Mouse (Mus musculus): Measurements from ENCODE around the gene Mylk. TPM values are rescaled to one million over a fixed set of nuclear protein-coding genes. Genes with fewer than 3 reads are reported as not detected.

Mylk gene
- polyA plus RNA-seq, 1 experiment from 2014 or later = 309 TPM

DNA sequence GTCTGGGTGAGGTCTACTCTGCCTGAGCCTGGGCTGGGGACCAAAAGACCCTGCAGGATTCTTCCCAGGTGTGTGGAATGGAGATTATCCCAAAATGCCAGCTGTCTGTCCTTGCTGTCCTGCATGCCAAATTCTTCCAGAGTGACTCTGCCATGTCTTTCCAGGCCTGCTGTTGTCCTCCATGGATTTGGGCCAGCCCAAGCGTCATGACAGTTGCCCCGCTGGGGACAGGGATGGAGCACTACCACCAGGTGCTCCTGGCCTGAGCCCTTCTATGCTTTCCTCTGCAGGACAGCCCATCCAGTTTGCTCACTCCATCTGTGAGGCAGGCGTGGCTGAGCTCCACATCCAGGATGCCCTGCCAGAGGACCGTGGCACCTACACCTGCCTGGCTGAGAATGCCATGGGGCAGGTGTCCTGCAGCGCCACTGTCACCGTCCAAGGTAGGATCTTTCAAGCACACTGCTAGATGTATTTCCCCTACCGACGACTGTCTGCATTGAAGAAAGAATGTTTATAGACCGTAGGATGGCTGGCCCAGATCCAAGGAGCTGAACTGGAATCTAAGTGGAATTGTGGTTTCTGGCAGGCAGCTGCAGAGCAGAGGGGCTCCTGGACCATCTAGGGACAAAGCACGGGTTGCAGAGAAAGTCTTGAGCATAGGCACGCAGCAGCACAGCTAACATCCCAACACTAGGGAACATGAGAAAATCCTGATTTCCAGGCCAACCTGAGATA is 154.2 kb downstream of the Mylk start:
- no peak overlapping the region for H3K4me2 ChIP-seq
- H3K36me3 ChIP-seq = no peaks in the 10 kb centered on the region
- H3K27ac ChIP-seq = peak overlapping the region; percentile 57; the same call in 1 of the 2 replicates
- no peak overlapping the region for H3K9ac ChIP-seq
- H3K4me3 ChIP-seq (replicated peaks) = no peak overlapping the region
- 50% methylated on average over 11 of the region's 11 CpGs for WGBS
- ATAC-seq (ENCODE audit: insufficient read depth, low FRiP score, low read depth) = no peak
- peaks cover 18% of the 10 kb centered on the region for H3K4me1 ChIP-seq
- H3K9me3 ChIP-seq = no peaks in the 10 kb centered on the region
- H3K27me3 ChIP-seq (replicated peaks) = no peaks in the 10 kb centered on the region

DNA sequence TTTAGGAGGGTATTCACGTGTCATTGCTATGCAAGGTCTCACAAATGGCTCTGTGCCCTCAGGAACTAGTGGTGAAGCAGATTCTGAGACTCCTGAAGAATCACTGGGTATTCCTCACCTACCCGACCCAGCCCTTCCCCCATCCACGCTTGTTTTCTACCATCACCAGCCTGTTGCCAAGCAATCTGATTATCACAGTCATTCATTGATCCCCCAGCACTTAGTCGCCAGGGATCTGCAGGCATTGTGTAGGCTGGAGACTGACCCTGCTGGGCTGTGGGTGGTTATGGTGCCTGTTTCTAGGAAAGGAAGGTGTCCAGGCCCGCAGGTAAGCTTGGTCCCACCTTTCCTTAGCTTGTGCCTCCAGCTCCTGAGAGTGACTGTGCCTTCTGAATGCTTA is 155.0 kb downstream of the Mylk start:
- Histone ChIP-seq H3K27ac (peak overlapping the region; percentile 57; the same call in 1 of the 2 replicates), H3K4me2 (no peak overlapping the region), H3K4me3 (replicated peaks) (no peak overlapping the region), H3K9me3 (no peaks in the 10 kb centered on the region), H3K4me1 (peaks cover 18% of the 10 kb centered on the region), H3K9ac (no peak overlapping the region), H3K36me3 (no peaks in the 10 kb centered on the region), H3K27me3 (replicated peaks) (no peaks in the 10 kb centered on the region)
- no peak for ATAC-seq (ENCODE audit: insufficient read depth, low FRiP score, low read depth)
- WGBS = 42% methylated on average over 5 of the region's 5 CpGs

DNA sequence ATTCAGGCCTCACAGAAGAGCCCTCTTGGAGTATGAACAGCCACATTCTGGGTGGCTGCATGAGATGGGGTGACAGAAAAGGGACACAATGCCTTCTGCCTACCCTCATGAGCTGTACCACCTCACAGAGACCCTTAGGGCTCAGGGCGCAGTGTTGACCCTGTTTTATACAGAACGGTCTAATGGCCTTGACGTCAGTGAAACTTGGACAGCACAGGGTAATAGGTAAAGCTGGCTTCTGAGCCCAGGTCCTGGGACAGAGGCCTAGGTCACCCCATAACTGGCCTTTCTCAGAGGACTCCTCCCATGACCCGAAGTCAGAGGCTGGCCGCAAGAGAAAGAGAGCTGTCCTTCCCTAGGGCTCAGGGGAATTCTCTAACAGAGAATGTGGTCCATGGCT is 155.5 kb downstream of the Mylk start:
- Histone ChIP-seq H3K27ac (peak overlapping the region; percentile 42; the same call in 1 of the 2 replicates), H3K27me3 (replicated peaks) (no peaks in the 10 kb centered on the region), H3K9ac (no peak overlapping the region), H3K4me3 (replicated peaks) (no peak overlapping the region), H3K4me2 (no peak overlapping the region), H3K36me3 (no peaks in the 10 kb centered on the region), H3K9me3 (no peaks in the 10 kb centered on the region), H3K4me1 (peaks cover 18% of the 10 kb centered on the region)
- ATAC-seq (ENCODE audit: insufficient read depth, low FRiP score, low read depth) = no peak
- 85% methylated on average over 5 of the region's 5 CpGs for WGBS

DNA sequence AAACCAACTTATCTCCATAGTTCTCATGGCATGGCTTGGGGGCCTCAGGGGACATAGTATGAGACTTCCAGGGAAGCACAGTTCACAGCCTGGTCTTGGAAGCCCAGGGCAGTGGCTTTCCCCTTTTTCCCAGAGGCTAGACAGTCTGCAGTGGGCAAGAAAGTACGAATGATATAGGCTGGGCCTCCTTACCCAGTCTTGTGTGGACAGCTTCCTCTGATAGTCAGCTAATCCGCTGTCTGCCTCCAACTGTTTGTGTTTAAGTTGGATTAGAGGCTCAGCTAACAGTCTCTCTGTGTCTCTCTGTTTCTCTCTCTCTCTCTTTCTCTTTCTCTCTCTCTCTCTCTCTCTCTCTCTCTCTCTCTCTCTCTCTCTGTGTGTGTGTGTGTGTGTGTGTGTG is 156.0 kb downstream of the Mylk start:
- Histone ChIP-seq H3K4me2 (no peak overlapping the region), H3K4me3 (replicated peaks) (no peak overlapping the region), H3K4me1 (peaks cover 18% of the 10 kb centered on the region), H3K36me3 (no peaks in the 10 kb centered on the region), H3K9me3 (no peaks in the 10 kb centered on the region), H3K27ac (peak overlapping the region; percentile 42; the same call in 1 of the 2 replicates), H3K9ac (no peak overlapping the region), H3K27me3 (replicated peaks) (no peaks in the 10 kb centered on the region)
- ATAC-seq (ENCODE audit: insufficient read depth, low FRiP score, low read depth) = no peak
- 39% methylated on average over 2 of the region's 2 CpGs for WGBS

DNA sequence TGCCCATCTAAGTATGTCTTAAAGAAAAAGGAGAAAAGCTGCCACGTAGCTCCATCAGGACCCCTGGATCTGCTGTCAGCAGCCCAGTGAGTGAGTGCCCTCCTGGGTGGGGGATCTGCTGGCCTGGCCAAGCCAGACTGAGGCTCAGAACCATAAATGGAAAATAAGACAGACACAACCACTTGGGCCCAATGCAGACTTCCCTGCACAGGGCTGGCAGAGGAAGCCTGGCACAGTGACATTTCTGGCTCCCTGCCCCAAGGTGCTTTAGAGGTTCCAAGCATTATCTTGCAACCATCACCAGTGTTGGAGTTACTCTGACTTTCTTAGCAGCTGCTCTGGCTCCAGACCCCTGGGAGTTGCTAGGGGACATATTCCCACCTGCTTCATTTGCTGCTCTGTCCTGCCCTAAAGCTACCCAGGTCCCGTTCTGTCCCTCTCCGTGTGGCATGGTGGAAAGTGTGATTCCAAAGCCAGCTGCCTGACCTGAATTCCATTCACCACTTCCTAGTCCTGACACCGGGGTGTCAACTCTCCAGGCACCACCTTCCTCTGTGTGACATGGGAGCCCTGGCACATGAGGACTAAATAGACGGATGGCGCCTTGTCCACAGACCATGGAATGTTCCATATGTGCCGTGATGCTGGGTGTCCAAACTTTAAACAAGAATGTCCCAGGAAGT is 156.7 kb downstream of the Mylk start:
- Histone ChIP-seq H3K9me3 (no peaks in the 10 kb centered on the region), H3K4me2 (no peak overlapping the region), H3K4me3 (replicated peaks) (no peak overlapping the region), H3K27ac (peak overlapping the region; percentile 48; the same call in 1 of the 2 replicates), H3K36me3 (no peaks in the 10 kb centered on the region), H3K27me3 (replicated peaks) (no peaks in the 10 kb centered on the region), H3K9ac (no peak overlapping the region), H3K4me1 (peaks cover 18% of the 10 kb centered on the region)
- peak; percentile 57 for ATAC-seq (ENCODE audit: insufficient read depth, low FRiP score, low read depth)
- WGBS = 70% methylated on average over 7 of the region's 7 CpGs

DNA sequence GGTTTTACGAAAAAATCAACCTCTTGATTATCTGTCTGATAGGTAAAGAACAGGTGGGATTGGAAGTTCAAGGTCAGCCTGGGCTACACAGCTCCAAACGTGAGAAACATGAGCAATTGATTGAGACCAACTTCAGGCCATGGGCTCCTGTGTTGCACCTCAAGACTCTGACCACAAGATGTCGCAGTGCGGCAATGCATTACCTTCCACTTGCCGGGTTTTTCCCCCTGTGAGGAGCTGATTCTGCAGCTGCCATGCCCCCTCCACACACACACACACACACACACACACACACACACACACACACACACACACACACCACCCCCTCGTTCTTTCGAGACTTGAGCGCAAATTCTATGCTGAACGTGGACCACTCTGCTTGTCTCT is 157.3 kb downstream of the Mylk start:
- H3K27me3 ChIP-seq (replicated peaks) = no peaks in the 10 kb centered on the region
- H3K27ac ChIP-seq = no peak overlapping the region
- H3K4me1 ChIP-seq = peaks cover 18% of the 10 kb centered on the region
- ATAC-seq (ENCODE audit: insufficient read depth, low FRiP score, low read depth) = peak; percentile 18; the same call in 1 of the 2 replicates
- no peak overlapping the region for H3K4me2 ChIP-seq
- no peaks in the 10 kb centered on the region for H3K36me3 ChIP-seq
- H3K9ac ChIP-seq = no peak overlapping the region
- H3K4me3 ChIP-seq (replicated peaks) = no peak overlapping the region
- WGBS = 13% methylated on average over 9 of the region's 9 CpGs
- H3K9me3 ChIP-seq = no peaks in the 10 kb centered on the region

DNA sequence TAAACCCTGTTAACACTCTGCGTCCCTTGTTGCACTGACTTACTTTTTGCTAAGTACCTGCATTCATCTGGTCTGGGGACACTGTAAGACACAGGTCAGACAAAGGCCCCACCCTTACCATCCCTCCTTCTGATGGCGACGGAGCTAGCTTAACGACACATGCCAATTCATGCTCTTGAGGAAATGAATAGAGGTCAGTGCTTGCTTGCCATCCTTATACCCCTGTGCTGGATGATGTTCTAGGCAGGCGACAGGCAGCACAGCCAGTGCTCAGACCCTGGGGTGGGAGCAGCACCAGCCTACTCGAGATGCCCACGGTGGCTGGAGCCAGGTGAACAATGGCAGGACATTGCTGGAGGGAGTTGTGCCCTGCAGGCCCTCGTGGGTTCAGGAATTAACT is 157.8 kb downstream of the Mylk start:
- Histone ChIP-seq H3K9ac (no peak overlapping the region), H3K4me3 (replicated peaks) (no peak overlapping the region), H3K4me2 (no peak overlapping the region), H3K27ac (no peak overlapping the region), H3K27me3 (replicated peaks) (no peaks in the 10 kb centered on the region), H3K4me1 (peaks cover 18% of the 10 kb centered on the region), H3K9me3 (no peaks in the 10 kb centered on the region), H3K36me3 (no peaks in the 10 kb centered on the region)
- ATAC-seq (ENCODE audit: insufficient read depth, low FRiP score, low read depth) = no peak
- WGBS = 75% methylated on average over 8 of the region's 8 CpGs

DNA sequence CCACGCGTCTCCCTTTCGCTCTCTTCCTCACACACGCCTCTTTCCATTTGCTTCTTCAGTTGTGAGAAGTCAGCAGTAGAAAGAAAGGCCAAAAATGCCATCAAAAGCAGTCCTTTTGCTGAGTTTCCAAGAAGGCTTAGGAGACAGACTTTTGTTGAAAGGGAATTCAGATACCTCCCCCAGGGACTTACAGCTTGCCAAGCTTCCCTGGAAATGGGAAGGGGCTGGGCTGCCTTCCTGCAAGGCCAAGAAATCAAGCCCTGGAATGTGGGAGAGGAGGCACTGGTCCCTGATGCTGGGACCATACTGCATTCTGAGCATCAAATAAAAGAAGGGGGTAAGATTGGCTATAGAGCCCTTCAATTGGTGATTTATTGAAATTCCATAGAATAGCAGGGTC is 159.9 kb downstream of the Mylk start:
- no peak overlapping the region for H3K4me2 ChIP-seq
- H3K27ac ChIP-seq = peak overlapping the region; percentile 3; the same call in 1 of the 2 replicates
- H3K4me3 ChIP-seq (replicated peaks) = no peak overlapping the region

DNA sequence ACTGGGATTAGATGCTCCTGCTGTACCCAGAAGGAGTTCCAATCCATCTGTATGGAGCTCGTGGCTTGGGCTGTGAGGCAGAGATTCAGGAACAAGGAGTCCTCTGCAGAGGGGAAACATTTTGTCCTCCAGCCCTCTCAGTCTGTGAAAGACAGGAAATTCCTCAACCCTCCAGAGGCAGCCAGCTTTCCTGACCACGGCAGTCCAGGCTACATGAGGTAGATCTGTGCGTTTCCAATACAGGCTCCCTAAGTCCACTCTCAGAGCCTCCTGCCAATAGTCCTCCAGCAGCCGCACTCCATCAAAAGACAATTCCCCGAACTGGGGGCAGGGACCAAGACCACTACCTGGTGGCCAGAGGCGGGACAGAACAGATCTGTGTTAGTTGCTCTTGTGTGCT is 164.4 kb downstream of the Mylk start:
- Histone ChIP-seq H3K4me3 (replicated peaks) (no peak overlapping the region), H3K36me3 (no peaks in the 10 kb centered on the region), H3K9ac (no peak overlapping the region), H3K27ac (peak overlapping the region; percentile 62), H3K27me3 (replicated peaks) (no peaks in the 10 kb centered on the region), H3K4me2 (no peak overlapping the region), H3K9me3 (no peaks in the 10 kb centered on the region), H3K4me1 (no peaks in the 10 kb centered on the region; the same call in 1 of the 2 replicates)
- 49% methylated on average over 6 of the region's 6 CpGs for WGBS
- no peak for ATAC-seq (ENCODE audit: insufficient read depth, low FRiP score, low read depth)

More for the DNA sequence above, 159.9 kb downstream of the Mylk start:
- H3K4me1 ChIP-seq = peaks cover 10% of the 10 kb centered on the region
- H3K27me3 ChIP-seq (replicated peaks) = no peaks in the 10 kb centered on the region
- ATAC-seq (ENCODE audit: insufficient read depth, low FRiP score, low read depth) = no peak
- no peak overlapping the region for H3K9ac ChIP-seq
- H3K36me3 ChIP-seq = no peaks in the 10 kb centered on the region
- 87% methylated on average over 4 of the region's 4 CpGs for WGBS
- H3K9me3 ChIP-seq = no peaks in the 10 kb centered on the region

DNA sequence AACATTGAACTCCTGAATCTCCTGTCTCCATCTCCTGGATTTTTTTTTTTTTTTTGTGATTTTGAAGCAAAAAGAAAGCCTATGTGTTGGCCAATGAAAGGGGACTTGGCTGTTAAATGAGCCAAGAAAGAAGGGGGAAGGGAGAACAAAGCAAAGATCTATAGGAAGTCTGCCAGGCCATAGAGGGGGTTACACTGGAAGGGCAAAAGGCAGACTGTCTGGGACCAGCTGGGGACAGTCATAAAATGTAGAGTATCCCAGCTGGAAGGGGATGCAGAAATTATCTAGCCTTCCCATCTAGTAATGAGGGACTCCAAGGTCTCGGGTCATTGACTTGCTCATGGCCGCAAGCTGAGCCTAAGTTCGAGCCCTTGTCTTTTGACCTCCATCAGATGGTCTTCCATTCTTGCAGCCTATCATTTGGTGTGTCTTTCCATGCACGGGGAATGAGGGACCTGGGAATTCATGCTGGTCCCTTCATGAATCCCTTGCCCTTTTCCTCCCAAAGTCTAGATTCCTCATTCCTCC is 172.4 kb downstream of the Mylk start:
- H3K9ac ChIP-seq = no peak overlapping the region
- no peaks in the 10 kb centered on the region for H3K9me3 ChIP-seq
- no peak overlapping the region for H3K27ac ChIP-seq
- ATAC-seq (ENCODE audit: insufficient read depth, low FRiP score, low read depth) = no peak
- H3K4me2 ChIP-seq = no peak overlapping the region
- peaks cover 23% of the 10 kb centered on the region for H3K4me1 ChIP-seq
- H3K36me3 ChIP-seq = no peaks in the 10 kb centered on the region
- 81% methylated on average over 4 of the region's 4 CpGs for WGBS
- no peaks in the 10 kb centered on the region for H3K27me3 ChIP-seq (replicated peaks)
- no peak overlapping the region for H3K4me3 ChIP-seq (replicated peaks)

DNA sequence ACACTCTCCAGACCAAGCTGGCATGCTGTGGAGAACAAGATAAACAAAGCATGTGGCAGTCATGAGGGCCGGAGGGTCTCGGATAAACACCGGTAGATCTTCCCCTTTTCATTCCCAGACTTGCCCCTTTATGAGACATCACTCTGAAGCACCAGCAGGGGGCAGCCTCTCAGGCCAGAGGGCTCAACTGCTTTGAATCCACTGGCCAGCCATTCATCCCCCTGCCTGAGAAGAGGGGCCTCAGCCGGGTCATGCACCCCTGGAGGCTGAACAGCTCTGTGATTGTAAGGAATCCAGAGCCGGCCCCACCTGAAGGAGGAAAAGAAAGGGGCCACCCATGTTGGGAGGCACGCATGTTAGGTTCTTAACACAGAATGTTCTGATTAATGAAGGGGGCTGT is 175.2 kb downstream of the Mylk start:
- Histone ChIP-seq H3K36me3 (no peaks in the 10 kb centered on the region), H3K4me1 (peaks cover 41% of the 10 kb centered on the region), H3K27ac (peak overlapping the region; percentile 88), H3K4me2 (peak overlapping the region; percentile 56; the same call in 1 of the 2 replicates), H3K9ac (no peak overlapping the region), H3K27me3 (replicated peaks) (no peaks in the 10 kb centered on the region), H3K4me3 (replicated peaks) (no peak overlapping the region), H3K9me3 (no peaks in the 10 kb centered on the region)
- 0 out of 2 replicates have a peak, but pooled peaks have one; percentile 3 for ATAC-seq (ENCODE audit: insufficient read depth, low FRiP score, low read depth)
- whole genome bisulfite sequencing = 15% methylated on average over 6 of the region's 6 CpGs

DNA sequence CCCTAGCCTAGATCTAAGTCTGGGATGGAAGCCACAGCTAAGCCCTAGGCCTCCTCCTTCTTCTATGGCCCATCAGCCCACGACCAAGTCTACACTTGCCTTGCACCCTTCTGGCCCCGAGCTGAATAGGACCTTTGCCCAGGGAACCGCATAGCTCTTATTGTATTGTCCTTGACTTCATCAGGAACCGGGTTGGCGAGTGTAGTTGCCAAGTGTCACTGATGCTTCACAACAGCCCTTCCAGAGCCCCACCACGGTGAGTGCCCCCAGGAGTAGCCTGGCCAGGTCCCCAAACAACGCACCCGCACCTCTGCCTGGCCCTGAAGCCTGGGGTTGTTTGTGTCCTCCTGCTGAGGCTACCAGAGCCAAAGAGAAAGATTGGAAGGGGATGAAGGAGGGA is 175.9 kb downstream of the Mylk start:
- H3K4me2 ChIP-seq = peak overlapping the region; percentile 56
- H3K4me3 ChIP-seq (replicated peaks) = peak overlapping the region; percentile 43; the same call in 1 of the 2 replicates
- ATAC-seq (ENCODE audit: insufficient read depth, low FRiP score, low read depth) = no peak
- no peaks in the 10 kb centered on the region for H3K27me3 ChIP-seq (replicated peaks)
- H3K9ac ChIP-seq = no peak overlapping the region
- peak overlapping the region; percentile 88 for H3K27ac ChIP-seq
- no peaks in the 10 kb centered on the region for H3K9me3 ChIP-seq
- H3K4me1 ChIP-seq = peaks cover 48% of the 10 kb centered on the region
- H3K36me3 ChIP-seq = no peaks in the 10 kb centered on the region
- 28% methylated on average over 8 of the region's 8 CpGs for WGBS

Data from stomach, embryonic 15.5 days (tissue).